Mouse (Mus musculus): ENCODE data around the gene Cmpk1. TPM values are rescaled to one million over a fixed set of nuclear protein-coding genes. Genes with fewer than 3 reads are reported as not detected.
"Not testable (repeated sequence)": the region's sequence is repeated elsewhere in the genome, so short reads cannot be mapped to it uniquely, and the experiment has no call there.

Cmpk1 gene
- polyA plus RNA-seq, 1 experiment = 12.2 TPM

GRCm38 (mm10) chr4:114986211-114986590, 840 bp downstream of the Cmpk1 start:
- Histone ChIP-seq H3K4me3 (replicated peaks; ENCODE audit: extremely low read depth, low read depth, low read length) (peak overlapping the region; percentile 95), H3K4me1 (ENCODE audit: control insufficient read depth, insufficient read depth, low read length) (peaks cover 6% of the 10 kb centered on the region)
- DNase-seq = no peak
- 2% methylated on average over 8 of the region's 8 CpGs for WGBS
- no peak for TF ChIP-seq CTCF (IDR thresholded peaks at IDR 0.05; ENCODE audit: insufficient read depth, low read length)
- no peak for TF ChIP-seq POLR2A (IDR thresholded peaks at IDR 0.05; ENCODE audit: borderline replicate concordance, extremely low read depth, low read depth, low read length)

GRCm38 (mm10) chr4:114983020-114983419, 4.0 kb downstream of the Cmpk1 start:
- no peak for DNase-seq

GRCm38 (mm10) chr4:114982619-114983018, 4.4 kb downstream of the Cmpk1 start:
- Histone ChIP-seq H3K4me3 (replicated peaks; ENCODE audit: extremely low read depth, low read depth, low read length) (no peak overlapping the region), H3K4me1 (ENCODE audit: control insufficient read depth, insufficient read depth, low read length) (peaks cover 6% of the 10 kb centered on the region)
- 76% methylated on average over 1 of the region's 1 CpGs for WGBS
- DNase-seq = no peak
- no peak for TF ChIP-seq POLR2A (IDR thresholded peaks at IDR 0.05; ENCODE audit: borderline replicate concordance, extremely low read depth, low read depth, low read length)
- TF ChIP-seq CTCF (IDR thresholded peaks at IDR 0.05; ENCODE audit: insufficient read depth, low read length) = no peak

More at GRCm38 (mm10) chr4:114983020-114983419, 4.0 kb downstream of the Cmpk1 start:
- peaks cover 6% of the 10 kb centered on the region for H3K4me1 ChIP-seq (ENCODE audit: control insufficient read depth, insufficient read depth, low read length)
- H3K4me3 ChIP-seq (replicated peaks; ENCODE audit: extremely low read depth, low read depth, low read length) = no peak overlapping the region
- TF ChIP-seq POLR2A (IDR thresholded peaks at IDR 0.05; ENCODE audit: borderline replicate concordance, extremely low read depth, low read depth, low read length) (no peak), CTCF (IDR thresholded peaks at IDR 0.05; ENCODE audit: insufficient read depth, low read length) (peak; percentile 11; the same call in 1 of the 2 replicates)
- WGBS = 55% methylated on average over 1 of the region's 1 CpGs

- WGBS = 82% methylated on average over 1 of the region's 1 CpGs
- no peaks in the 10 kb centered on the region for H3K4me1 ChIP-seq (ENCODE audit: control insufficient read depth, insufficient read depth, low read length)
- no peak for DNase-seq
- H3K4me3 ChIP-seq (replicated peaks; ENCODE audit: extremely low read depth, low read depth, low read length) = no peak overlapping the region
- TF ChIP-seq CTCF (IDR thresholded peaks at IDR 0.05; ENCODE audit: insufficient read depth, low read length) (no peak), POLR2A (IDR thresholded peaks at IDR 0.05; ENCODE audit: borderline replicate concordance, extremely low read depth, low read depth, low read length) (no peak)
Observed at GRCm38 (mm10) chr4:114973229-114973740, 13.8 kb downstream of the Cmpk1 start.

- TF ChIP-seq CTCF (IDR thresholded peaks at IDR 0.05; ENCODE audit: insufficient read depth, low read length) (no peak), POLR2A (IDR thresholded peaks at IDR 0.05; ENCODE audit: borderline replicate concordance, extremely low read depth, low read depth, low read length) (no peak)
- Histone ChIP-seq H3K4me3 (replicated peaks; ENCODE audit: extremely low read depth, low read depth, low read length) (no peak overlapping the region), H3K4me1 (ENCODE audit: control insufficient read depth, insufficient read depth, low read length) (no peaks in the 10 kb centered on the region)
- DNase-seq = no peak
- WGBS = 62% methylated on average over 5 of the region's 5 CpGs
Observed at GRCm38 (mm10) chr4:114970736-114971135, 16.3 kb downstream of the Cmpk1 start.

- WGBS = 37% methylated on average over 2 of the region's 2 CpGs
- H3K4me1 ChIP-seq (ENCODE audit: control insufficient read depth, insufficient read depth, low read length); DNase-seq; H3K4me3 ChIP-seq (replicated peaks; ENCODE audit: extremely low read depth, low read depth, low read length): not testable (repeated sequence)
Observed at GRCm38 (mm10) chr4:114960881-114961280, 26.2 kb downstream of the Cmpk1 start.

GRCm38 (mm10) chr4:114959533-114959932, 27.5 kb downstream of the Cmpk1 start:
- no peak overlapping the region for H3K4me3 ChIP-seq (replicated peaks; ENCODE audit: extremely low read depth, low read depth, low read length)
- TF ChIP-seq POLR2A (IDR thresholded peaks at IDR 0.05; ENCODE audit: borderline replicate concordance, extremely low read depth, low read depth, low read length) (no peak), CTCF (IDR thresholded peaks at IDR 0.05; ENCODE audit: insufficient read depth, low read length) (no peak)
- no peaks in the 10 kb centered on the region for H3K4me1 ChIP-seq (ENCODE audit: control insufficient read depth, insufficient read depth, low read length)
- DNase-seq = no peak
- WGBS = 82% methylated on average over 2 of the region's 2 CpGs

- DNase-seq = no peak
Observed at GRCm38 (mm10) chr4:114958786-114959185, 28.3 kb downstream of the Cmpk1 start.

GRCm38 (mm10) chr4:114958231-114958630, 28.8 kb downstream of the Cmpk1 start:
- WGBS = 29% methylated on average over 2 of the region's 2 CpGs
- Histone ChIP-seq H3K4me3 (replicated peaks; ENCODE audit: extremely low read depth, low read depth, low read length) (no peak overlapping the region), H3K4me1 (ENCODE audit: control insufficient read depth, insufficient read depth, low read length) (no peaks in the 10 kb centered on the region)
- no peak for TF ChIP-seq CTCF (IDR thresholded peaks at IDR 0.05; ENCODE audit: insufficient read depth, low read length)
- TF ChIP-seq POLR2A (IDR thresholded peaks at IDR 0.05; ENCODE audit: borderline replicate concordance, extremely low read depth, low read depth, low read length) = no peak
- no peak for DNase-seq

More at GRCm38 (mm10) chr4:114958786-114959185, 28.3 kb downstream of the Cmpk1 start:
- TF ChIP-seq POLR2A (IDR thresholded peaks at IDR 0.05; ENCODE audit: borderline replicate concordance, extremely low read depth, low read depth, low read length) (no peak), CTCF (IDR thresholded peaks at IDR 0.05; ENCODE audit: insufficient read depth, low read length) (no peak)
- H3K4me1 ChIP-seq (ENCODE audit: control insufficient read depth, insufficient read depth, low read length) = no peaks in the 10 kb centered on the region
- 72% methylated on average over 4 of the region's 4 CpGs for WGBS
- H3K4me3 ChIP-seq (replicated peaks; ENCODE audit: extremely low read depth, low read depth, low read length) = no peak overlapping the region

- no peak for DNase-seq
- Histone ChIP-seq H3K4me1 (ENCODE audit: control insufficient read depth, insufficient read depth, low read length) (no peaks in the 10 kb centered on the region), H3K4me3 (replicated peaks; ENCODE audit: extremely low read depth, low read depth, low read length) (no peak overlapping the region)
- no peak for TF ChIP-seq POLR2A (IDR thresholded peaks at IDR 0.05; ENCODE audit: borderline replicate concordance, extremely low read depth, low read depth, low read length)
- no peak for TF ChIP-seq CTCF (IDR thresholded peaks at IDR 0.05; ENCODE audit: insufficient read depth, low read length)
Observed at GRCm38 (mm10) chr4:114957403-114957802, 29.6 kb downstream of the Cmpk1 start.

All from lung, adult 2 months (tissue).